Mouse (Mus musculus) hindbrain, embryonic 14.5 days (tissue): ENCODE measurements around the gene Alg14. TPM values are rescaled to one million over a fixed set of nuclear protein-coding genes. Genes with fewer than 3 reads are reported as not detected.

Source experiments
- ATAC-seq: fragments of 200-750 bp; cut with Nextera tagmentation; 2 replicates; pipeline ENCODE4 v1.8.0; 2017; ENCODE audit warnings: moderate number of reproducible peaks, mild to moderate bottlenecking, moderate TSS enrichment, moderate library complexity; ENCODE audit not compliant: low FRiP score
- DNase-seq: peaks from one replicate; pipeline ENCODE4 v3.0.0-alpha.2; 2015; ENCODE audit warnings: low spot score
- H3K27ac ChIP-seq: fragments of 300-500 bp; sonication (generic); 2 replicates; pipeline ENCODE4 v1.5.1; 2014; ENCODE audit warnings: mild to moderate bottlenecking, moderate library complexity
- H3K27me3 ChIP-seq: fragments of 300-500 bp; sonication (generic); 2 replicates; pipeline ENCODE4 v1.6.1; 2014; ENCODE audit warnings: mild to moderate bottlenecking, low read length, mixed read lengths; ENCODE audit not compliant: control insufficient read depth, insufficient read depth
- H3K36me3 ChIP-seq: fragments of 300-500 bp; sonication (generic); replicated peaks from 2 replicates; pipeline ENCODE4 v1.6.1; 2014; ENCODE audit not compliant: control insufficient read depth, insufficient read depth
- H3K4me1 ChIP-seq: fragments of 300-500 bp; sonication (generic); replicated peaks from 2 replicates; pipeline ENCODE4 v1.6.1; 2014; ENCODE audit warnings: antibody characterized with exemption, low read length, mixed read lengths; ENCODE audit not compliant: control insufficient read depth, insufficient read depth
- H3K4me2 ChIP-seq: fragments of 300-500 bp; sonication (generic); replicated peaks from 2 replicates; pipeline ENCODE4 v1.6.1; 2014; ENCODE audit warnings: mild to moderate bottlenecking, moderate library complexity
- H3K4me3 ChIP-seq: fragments of 300-500 bp; sonication (generic); replicated peaks from 2 replicates; pipeline ENCODE4 v1.5.1; 2014; ENCODE audit warnings: mild to moderate bottlenecking, low read length
- H3K9ac ChIP-seq: fragments of 300-500 bp; sonication (generic); 2 replicates; pipeline ENCODE4 v1.6.1; 2014
- H3K9me3 ChIP-seq: fragments of 300-500 bp; sonication (generic); 2 replicates; pipeline ENCODE4 v1.6.1; 2016; ENCODE audit warnings: low read length; ENCODE audit not compliant: control insufficient read depth
- WGBS: fragments of 180-500 bp; shearing (Covaris S2); extraction: QIAGEN DNeasy Blood & Tissue Kit; methylation state at CpG from one replicate; pipeline ENCODE4 v1.1.7; 2014; 5-methylcytosine and 5-hydroxymethylcytosine counted together
- polyA plus RNA-seq: library from polyadenylated mRNA; unstranded; fragments of >200 nt; fragmentation: Nextera tagmentation; extraction: Ambion mirVana; gene quantifications from 2 replicates; pipeline ENCODE4 v1.2.1, GENCODE M21; 2014

The Alg14 gene
- polyA plus RNA-seq, 1 experiment from 2014 or later: 35.0 TPM

- Histone ChIP-seq H3K9me3 (no peaks in the 10 kb centered on the region), H3K27ac (no peak overlapping the region), H3K27me3 (no peaks in the 10 kb centered on the region), H3K4me2 (no peak overlapping the region), H3K36me3 (no peaks in the 10 kb centered on the region), H3K4me1 (peaks cover 14% of the 10 kb centered on the region), H3K9ac (no peak overlapping the region), H3K4me3 (no peak overlapping the region)
- no peak for ATAC-seq
- DNase-seq: no peak
- WGBS: 91% methylated on average over 6 of the region's 6 CpGs
These were observed 59.7 kb downstream of the Alg14 start for GRCm38 (mm10) chr3:121351257-121351656.

GRCm38 (mm10) chr3:121354281-121354680 is 62.7 kb downstream of the Alg14 start:
- no peak for ATAC-seq
- 90% methylated on average over 9 of the region's 9 CpGs for WGBS

DNA sequence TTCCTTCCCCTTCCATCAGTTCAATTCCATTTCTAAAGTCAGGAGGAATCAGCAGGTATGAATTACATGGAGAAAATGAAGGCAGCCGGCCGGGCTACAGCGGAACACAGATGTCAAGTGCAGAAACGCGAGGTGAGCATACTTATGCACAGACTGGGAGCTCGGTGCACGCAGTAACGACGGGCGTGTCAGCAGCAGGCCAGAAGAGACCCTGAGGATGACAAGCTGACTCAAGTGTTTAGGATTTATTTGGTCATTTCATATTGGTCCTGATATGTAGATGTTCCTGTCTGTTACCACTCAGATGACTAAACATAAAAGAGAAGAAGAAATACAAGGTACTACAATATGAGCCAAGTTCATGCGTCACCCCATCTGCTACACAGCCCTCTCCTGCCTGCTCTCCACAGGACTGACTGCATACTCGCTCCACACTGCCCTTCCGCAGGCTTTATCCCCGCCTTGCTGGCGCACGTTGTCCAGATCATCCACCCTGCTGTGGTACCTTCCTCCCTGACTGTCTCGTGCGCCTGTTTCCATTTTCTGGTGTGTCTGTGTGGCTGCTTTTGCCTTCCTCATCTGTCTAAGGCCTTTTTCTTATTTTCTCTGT is 63.4 kb downstream of the Alg14 start:
- no peaks in the 10 kb centered on the region for H3K36me3 ChIP-seq
- H3K9ac ChIP-seq: no peak overlapping the region
- no peak overlapping the region for H3K27ac ChIP-seq
- H3K27me3 ChIP-seq: no peaks in the 10 kb centered on the region
- H3K4me3 ChIP-seq: no peak overlapping the region
- H3K4me1 ChIP-seq: no peaks in the 10 kb centered on the region
- no peaks in the 10 kb centered on the region for H3K9me3 ChIP-seq
- WGBS: 83% methylated on average over 18 of the region's 18 CpGs
- no peak for DNase-seq
- no peak for ATAC-seq
- H3K4me2 ChIP-seq: no peak overlapping the region

More at GRCm38 (mm10) chr3:121354281-121354680, 62.7 kb downstream of the Alg14 start:
- Histone ChIP-seq H3K4me1 (no peaks in the 10 kb centered on the region), H3K9ac (no peak overlapping the region), H3K4me2 (no peak overlapping the region), H3K36me3 (no peaks in the 10 kb centered on the region), H3K27ac (no peak overlapping the region), H3K4me3 (no peak overlapping the region), H3K9me3 (no peaks in the 10 kb centered on the region), H3K27me3 (no peaks in the 10 kb centered on the region)
- no peak for DNase-seq

DNA sequence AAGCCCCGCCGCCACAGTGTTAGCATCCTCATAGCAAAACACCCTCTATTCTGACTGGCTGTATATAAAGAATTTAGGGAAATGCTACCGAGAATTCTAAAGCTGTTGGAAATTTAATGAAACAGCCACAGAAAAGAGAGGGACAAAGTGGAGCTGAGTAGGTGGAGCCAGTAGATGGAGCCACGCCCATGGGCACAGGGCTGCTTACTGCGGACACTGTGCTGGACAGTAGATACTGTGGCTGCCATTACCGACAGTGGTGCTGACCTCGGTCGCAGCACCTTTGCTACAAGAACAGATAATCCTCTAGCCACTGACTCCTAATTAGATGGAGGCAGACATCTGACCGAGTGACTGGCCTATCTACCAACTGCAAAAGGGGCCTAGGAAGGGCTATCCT is 64.0 kb downstream of the Alg14 start:
- H3K9me3 ChIP-seq: no peaks in the 10 kb centered on the region
- DNase-seq (no peak), ATAC-seq (no peak)
- 89% methylated on average over 9 of the region's 9 CpGs for WGBS
- H3K4me3 ChIP-seq: no peak overlapping the region
- no peaks in the 10 kb centered on the region for H3K36me3 ChIP-seq
- no peak overlapping the region for H3K4me2 ChIP-seq
- no peak overlapping the region for H3K9ac ChIP-seq
- no peaks in the 10 kb centered on the region for H3K27me3 ChIP-seq
- H3K4me1 ChIP-seq: no peaks in the 10 kb centered on the region
- no peak overlapping the region for H3K27ac ChIP-seq

GRCm38 (mm10) chr3:121356111-121356510 is 64.5 kb downstream of the Alg14 start:
- Histone ChIP-seq H3K9ac (no peak overlapping the region), H3K27ac (no peak overlapping the region), H3K36me3 (no peaks in the 10 kb centered on the region), H3K27me3 (no peaks in the 10 kb centered on the region), H3K4me2 (no peak overlapping the region), H3K9me3 (no peaks in the 10 kb centered on the region), H3K4me1 (no peaks in the 10 kb centered on the region), H3K4me3 (no peak overlapping the region)
- ATAC-seq: no peak
- 74% methylated on average over 6 of the region's 6 CpGs for WGBS
- DNase-seq: no peak

GRCm38 (mm10) chr3:121357030-121357429 is 65.5 kb downstream of the Alg14 start:
- no peaks in the 10 kb centered on the region for H3K9me3 ChIP-seq
- no peak overlapping the region for H3K27ac ChIP-seq
- ATAC-seq: no peak
- H3K36me3 ChIP-seq: no peaks in the 10 kb centered on the region
- no peak overlapping the region for H3K4me2 ChIP-seq
- H3K27me3 ChIP-seq: no peaks in the 10 kb centered on the region
- WGBS: 78% methylated on average over 3 of the region's 3 CpGs
- H3K9ac ChIP-seq: no peak overlapping the region
- no peak for DNase-seq
- no peaks in the 10 kb centered on the region for H3K4me1 ChIP-seq
- H3K4me3 ChIP-seq: no peak overlapping the region

DNA sequence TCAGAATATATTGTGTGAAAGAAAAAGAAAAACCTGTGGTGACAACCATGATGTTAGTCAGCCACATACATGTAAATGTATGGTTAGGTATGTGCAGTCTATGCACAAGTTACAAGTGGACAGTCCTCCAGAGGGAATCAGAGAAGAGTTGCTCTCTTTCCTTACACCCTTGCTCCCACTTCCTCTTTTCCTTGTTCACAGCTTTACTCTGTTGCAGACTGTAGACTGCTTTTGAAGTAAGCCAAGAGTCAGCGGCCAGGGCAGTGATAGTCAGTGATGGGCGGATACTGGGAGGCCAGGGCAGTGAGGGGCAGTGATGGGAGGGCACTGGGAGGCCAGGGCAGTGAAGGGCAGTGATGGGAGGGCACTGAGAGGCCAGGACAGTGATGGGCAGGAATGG is 66.7 kb downstream of the Alg14 start:
- Histone ChIP-seq H3K4me2 (no peak overlapping the region), H3K4me1 (no peaks in the 10 kb centered on the region), H3K36me3 (no peaks in the 10 kb centered on the region), H3K4me3 (no peak overlapping the region), H3K27me3 (no peaks in the 10 kb centered on the region), H3K9ac (no peak overlapping the region), H3K27ac (no peak overlapping the region), H3K9me3 (no peaks in the 10 kb centered on the region)
- no peak for ATAC-seq
- no peak for DNase-seq
- 62% methylated on average over 2 of the region's 2 CpGs for WGBS

- WGBS: 80% methylated on average over 6 of the region's 6 CpGs
- DNase-seq: no peak
- Histone ChIP-seq H3K4me3 (no peak overlapping the region), H3K4me1 (no peaks in the 10 kb centered on the region), H3K4me2 (no peak overlapping the region), H3K27me3 (no peaks in the 10 kb centered on the region), H3K36me3 (no peaks in the 10 kb centered on the region), H3K27ac (no peak overlapping the region), H3K9ac (no peak overlapping the region), H3K9me3 (no peaks in the 10 kb centered on the region)
- ATAC-seq: no peak
These were observed 67.3 kb downstream of the Alg14 start for GRCm38 (mm10) chr3:121358850-121359249.

- Histone ChIP-seq H3K4me2 (no peak overlapping the region), H3K27me3 (no peaks in the 10 kb centered on the region), H3K4me1 (no peaks in the 10 kb centered on the region), H3K36me3 (no peaks in the 10 kb centered on the region), H3K9me3 (no peaks in the 10 kb centered on the region), H3K9ac (no peak overlapping the region), H3K4me3 (no peak overlapping the region), H3K27ac (no peak overlapping the region)
- ATAC-seq (no peak), DNase-seq (no peak)
- WGBS: 80% methylated on average over 7 of the region's 7 CpGs
These were observed 67.7 kb downstream of the Alg14 start for GRCm38 (mm10) chr3:121359272-121359671.

DNA sequence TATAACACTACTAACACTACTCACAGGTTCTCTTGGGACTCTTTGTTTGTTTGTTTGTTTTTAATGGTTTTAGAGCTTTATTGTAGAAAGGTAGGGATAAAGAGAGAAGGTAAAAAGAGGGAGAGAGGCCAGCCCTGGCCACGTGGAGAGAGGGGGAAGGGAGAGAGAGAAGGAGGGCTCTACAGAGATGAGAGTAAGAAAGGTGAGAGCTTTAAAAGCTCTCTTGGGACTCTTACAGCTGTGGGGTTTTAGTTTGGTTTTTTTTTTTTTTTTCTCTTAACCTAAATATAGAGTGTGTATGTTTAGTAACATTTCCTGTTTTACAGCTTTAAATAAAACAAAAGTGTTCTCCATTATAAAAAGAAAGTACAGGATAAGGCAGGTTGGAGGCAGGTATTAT is 70.4 kb downstream of the Alg14 start:
- Histone ChIP-seq H3K9ac (no peak overlapping the region), H3K4me3 (no peak overlapping the region), H3K36me3 (no peaks in the 10 kb centered on the region), H3K4me2 (no peak overlapping the region), H3K9me3 (no peaks in the 10 kb centered on the region), H3K4me1 (no peaks in the 10 kb centered on the region), H3K27me3 (no peaks in the 10 kb centered on the region), H3K27ac (no peak overlapping the region)
- WGBS: 67% methylated on average over 1 of the region's 1 CpGs
- no peak for DNase-seq
- no peak for ATAC-seq
